Mouse (Mus musculus) limb, embryonic 10.5 days (tissue): Measurements from ENCODE around the gene Cyp2j5. TPM values are rescaled to one million over a fixed set of nuclear protein-coding genes. Genes with fewer than 3 reads are reported as not detected.
"Not testable (repeated sequence)": the region's sequence is repeated elsewhere in the genome, so short reads cannot be mapped to it uniquely, and the experiment has no call there.

Experiments used
- DNase-seq: peaks from one replicate; pipeline ENCODE4 v3.0.0-alpha.2; 2017; ENCODE audit warnings: low spot score
- H3K27ac ChIP-seq: fragments of 300-500 bp; sonication (generic); 2 replicates; pipeline ENCODE4 v1.5.1; 2016; ENCODE audit warnings: mild to moderate bottlenecking
- H3K27me3 ChIP-seq: fragments of 300-500 bp; sonication (generic); 2 replicates; pipeline ENCODE4 v1.6.1; 2016; ENCODE audit warnings: low read depth, mild to moderate bottlenecking; ENCODE audit not compliant: poor library complexity, severe bottlenecking
- H3K36me3 ChIP-seq: fragments of 300-500 bp; sonication (generic); 2 replicates; pipeline ENCODE4 v1.6.1; 2016; ENCODE audit warnings: mild to moderate bottlenecking, moderate library complexity
- H3K4me1 ChIP-seq: fragments of 300-500 bp; sonication (generic); 2 replicates; pipeline ENCODE4 v1.6.1; 2016
- H3K4me3 ChIP-seq: fragments of 300-500 bp; sonication (generic); 2 replicates; pipeline ENCODE4 v1.5.1; 2016; ENCODE audit warnings: mild to moderate bottlenecking, moderate library complexity
- H3K9me3 ChIP-seq: fragments of 300-500 bp; sonication (generic); replicated peaks from 2 replicates; pipeline ENCODE4 v1.6.1; 2016; ENCODE audit warnings: mild to moderate bottlenecking
- WGBS: fragments of 180-500 bp; shearing (Covaris S2); methylation state at CpG from one replicate; pipeline ENCODE4 v1.1.7; 2016; 5-methylcytosine and 5-hydroxymethylcytosine counted together
- polyA plus RNA-seq: library from polyadenylated mRNA; unstranded; fragments of >200 nt; fragmentation: Nextera tagmentation; extraction: Ambion mirVana; gene quantifications from 2 replicates; pipeline ENCODE4 v1.2.1, GENCODE M21; 2016

Cyp2j5 gene
- polyA plus RNA-seq, 1 experiment from 2014 or later, result not detected

DNA sequence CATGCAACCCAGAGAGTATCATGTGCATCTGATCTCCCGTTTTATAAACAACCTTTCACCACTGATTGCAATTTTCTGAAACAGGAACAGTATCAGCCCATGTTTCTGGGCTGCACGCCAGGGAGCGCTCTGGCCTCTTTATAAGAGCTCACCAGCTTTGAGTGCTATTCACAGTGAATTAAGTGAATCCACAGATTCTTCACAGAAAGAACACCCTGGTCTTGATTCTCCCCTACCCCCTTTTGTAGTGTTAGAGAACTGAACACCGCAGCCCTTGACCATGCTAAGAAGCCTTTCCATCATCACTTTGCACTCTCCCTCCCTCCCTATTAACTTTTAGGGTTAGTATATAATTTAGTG is 72.2 kb downstream of the Cyp2j5 start:
- Histone ChIP-seq H3K27me3 (no peaks in the 10 kb centered on the region), H3K4me1 (0 out of 2 replicates have a peak, but pooled peaks cover 8% of the 10 kb centered on the region), H3K9me3 (no peaks in the 10 kb centered on the region), H3K27ac (no peak overlapping the region), H3K4me3 (peak overlapping the region; percentile 47; the same call in 1 of the 2 replicates), H3K36me3 (no peaks in the 10 kb centered on the region)
- 58% methylated on average over 4 of the region's 4 CpGs for WGBS
- no peak for DNase-seq

DNA sequence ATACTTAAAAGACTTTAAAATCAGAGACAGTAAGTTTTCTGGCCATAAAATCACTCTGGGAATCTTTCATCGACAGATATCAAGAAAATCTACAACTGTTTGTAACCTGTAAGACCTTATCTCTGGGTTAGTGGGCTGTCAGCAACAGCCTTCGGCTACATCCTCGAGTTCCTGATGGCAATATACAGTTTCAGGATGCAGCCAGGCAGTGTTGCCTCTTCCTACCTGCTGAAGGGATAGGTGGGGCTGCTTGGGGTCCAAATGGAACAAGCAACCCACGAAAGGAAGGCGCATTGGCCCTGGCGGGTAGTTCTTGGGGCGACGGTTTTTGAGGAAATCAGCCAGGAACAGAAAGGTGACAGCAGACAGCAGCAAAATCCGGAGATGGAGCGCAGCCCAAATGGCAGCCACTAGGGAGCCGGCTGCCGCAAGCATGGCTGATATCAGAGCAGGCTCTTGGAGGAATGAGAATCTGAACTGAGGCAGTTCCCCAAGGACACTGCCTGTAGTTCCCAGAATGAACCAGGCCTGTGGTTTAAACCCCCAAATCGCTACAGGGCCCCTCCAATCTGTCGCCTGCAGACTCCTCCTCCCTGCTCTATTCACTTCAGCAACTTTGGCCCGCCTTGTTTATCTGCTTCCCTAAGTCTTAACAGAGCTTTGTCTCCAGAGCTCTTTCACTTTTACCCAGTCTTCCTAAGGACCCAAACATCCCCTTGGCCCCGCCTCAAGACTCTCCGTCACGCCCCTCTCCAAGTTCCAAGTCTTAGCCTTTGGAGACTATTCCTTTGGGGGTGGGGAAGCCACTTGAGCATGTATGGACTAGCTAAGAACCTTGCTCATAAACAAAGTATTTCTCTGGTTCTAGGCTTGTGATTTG is 72.8 kb downstream of the Cyp2j5 start, which contains the start of gene Cyp2j9:
Cyp2j9 (minus strand) TSS at position 668 of the 880 bp plus-strand sequence.
- Histone ChIP-seq H3K36me3 (no peaks in the 10 kb centered on the region), H3K9me3 (no peaks in the 10 kb centered on the region), H3K4me1 (0 out of 2 replicates have a peak, but pooled peaks cover 8% of the 10 kb centered on the region), H3K4me3 (peak within 1 kb of the TSS; percentile 47), H3K27ac (peak within 1 kb of the TSS; percentile 76), H3K27me3 (no peaks in the 10 kb centered on the region)
- DNase-seq, result peak; percentile 43
- WGBS, result 11% methylated on average over 18 of the region's 18 CpGs

DNA sequence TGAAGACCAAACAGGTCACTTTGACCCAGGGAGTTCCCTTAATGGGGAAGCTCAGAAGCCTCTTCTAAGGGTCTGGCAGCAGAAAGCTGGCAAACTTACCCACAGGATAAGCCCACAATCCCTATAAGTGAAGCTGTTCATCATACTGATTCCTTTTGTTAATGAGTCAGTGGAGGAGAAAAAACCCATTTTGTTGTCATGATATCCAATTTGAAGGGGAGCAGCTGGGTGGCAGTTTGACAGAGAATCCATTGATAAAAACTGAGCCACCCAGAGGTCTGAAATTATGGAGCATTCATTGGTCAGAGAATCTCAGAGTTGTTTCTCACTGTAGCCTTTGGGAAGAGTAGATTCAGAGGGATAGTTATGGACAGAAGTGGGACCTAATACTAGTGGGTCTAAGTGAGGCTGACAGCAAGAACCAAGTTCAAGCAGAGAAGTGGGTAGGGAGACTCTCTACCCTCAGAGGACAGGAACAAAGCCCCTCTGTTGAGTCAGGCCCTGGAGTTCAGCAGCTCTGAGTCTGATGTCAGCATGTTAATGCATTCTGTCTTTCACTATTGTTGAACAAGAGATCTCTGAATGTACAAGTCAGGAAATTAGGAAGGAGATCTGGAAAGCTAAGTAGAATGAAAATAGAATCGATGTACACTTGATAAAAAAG is 82.4 kb downstream of the Cyp2j5 start:
- Histone ChIP-seq H3K9me3 (no peaks in the 10 kb centered on the region), H3K4me1 (no peaks in the 10 kb centered on the region), H3K36me3 (no peaks in the 10 kb centered on the region), H3K4me3 (no peak overlapping the region), H3K27ac (no peak overlapping the region), H3K27me3 (no peaks in the 10 kb centered on the region)
- WGBS, result 90% methylated on average over 1 of the region's 1 CpGs
- DNase-seq, result no peak

DNA sequence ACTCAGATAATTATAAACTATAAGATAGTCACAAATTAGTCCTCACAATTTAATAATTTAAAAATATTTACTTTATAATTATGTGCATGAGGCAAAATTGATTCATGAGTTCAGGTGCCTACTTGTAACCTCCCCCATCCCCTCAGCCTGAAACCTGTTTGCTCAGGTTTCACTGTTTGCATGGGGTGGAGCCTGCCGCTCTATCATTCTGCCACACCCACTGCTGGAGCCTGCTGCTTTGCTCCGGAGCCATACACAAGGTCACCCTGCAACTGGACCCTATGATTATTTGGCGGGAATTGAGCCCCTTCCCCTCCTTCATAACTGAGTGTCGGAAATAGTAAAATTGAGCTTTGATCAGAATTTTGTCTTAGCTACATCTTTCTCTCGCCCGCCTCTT is 83.6 kb downstream of the Cyp2j5 start:
- not testable (repeated sequence) for H3K27me3 ChIP-seq, H3K4me3 ChIP-seq, H3K9me3 ChIP-seq, H3K36me3 ChIP-seq, H3K27ac ChIP-seq, DNase-seq, H3K4me1 ChIP-seq
- WGBS, result 55% methylated on average over 6 of the region's 6 CpGs

Other genes starting within 250 kb of the Cyp2j5 start
- not detected in 2 replicates for gene Cyp2j8, start 156.8 kb downstream of the Cyp2j5 start, polyA plus RNA-seq
- 3.4 and 5.1 TPM in 2 replicates for gene Cyp2j6, start 110.5 kb downstream of the Cyp2j5 start, polyA plus RNA-seq
- gene Cyp2j9, start 72.6 kb downstream of the Cyp2j5 start, polyA plus RNA-seq, result 0.43 and 0.50 TPM in 2 replicates
- gene Gm12695, start 121.0 kb upstream of the Cyp2j5 start, polyA plus RNA-seq, result not detected in 2 replicates